Mouse (Mus musculus) midbrain, embryonic 15.5 days (tissue): ENCODE results near the gene Rgs7bp. TPM values are rescaled to one million over a fixed set of nuclear protein-coding genes. Genes with fewer than 3 reads are reported as not detected.

Experiments
- ATAC-seq: fragments of 200-750 bp; cut with Nextera tagmentation; replicated peaks from 2 replicates; pipeline ENCODE4 v1.8.0; 2017; ENCODE audit warnings: moderate TSS enrichment
- H3K27ac ChIP-seq: fragments of 300-500 bp; sonication (generic); 2 replicates; pipeline ENCODE4 v1.5.1; 2015; ENCODE audit warnings: mild to moderate bottlenecking, inconsistent platforms
- H3K27me3 ChIP-seq: fragments of 300-500 bp; sonication (generic); replicated peaks from 2 replicates; pipeline ENCODE4 v1.6.1; 2015; ENCODE audit warnings: inconsistent platforms
- H3K36me3 ChIP-seq: fragments of 300-500 bp; sonication (generic); replicated peaks from 2 replicates; pipeline ENCODE4 v1.6.1; 2015; ENCODE audit warnings: inconsistent platforms
- H3K4me1 ChIP-seq: fragments of 300-500 bp; sonication (generic); 2 replicates; pipeline ENCODE4 v1.6.1; 2015; ENCODE audit warnings: inconsistent platforms
- H3K4me2 ChIP-seq: fragments of 300-500 bp; sonication (generic); 2 replicates; pipeline ENCODE4 v1.6.1; 2015; ENCODE audit warnings: inconsistent platforms, mild to moderate bottlenecking, moderate library complexity
- H3K4me3 ChIP-seq: fragments of 300-500 bp; sonication (generic); 2 replicates; pipeline ENCODE4 v1.5.1; 2015; ENCODE audit warnings: mild to moderate bottlenecking, inconsistent platforms
- H3K9ac ChIP-seq: fragments of 300-500 bp; sonication (generic); 2 replicates; pipeline ENCODE4 v1.6.1; 2015; ENCODE audit warnings: mild to moderate bottlenecking, inconsistent platforms
- H3K9me3 ChIP-seq: fragments of 300-500 bp; sonication (generic); 2 replicates; pipeline ENCODE4 v1.6.1; 2016; ENCODE audit warnings: inconsistent platforms
- WGBS: fragments of 180-500 bp; shearing (Covaris S2); methylation state at CpG from one replicate; pipeline ENCODE4 v1.1.7; 2015; ENCODE audit warnings: mixed read lengths; 5-methylcytosine and 5-hydroxymethylcytosine counted together
- polyA plus RNA-seq: library from polyadenylated mRNA; unstranded; fragments of >200 nt; fragmentation: Nextera tagmentation; extraction: Ambion mirVana; gene quantifications from 2 replicates; pipeline ENCODE4 v1.2.1, GENCODE M21; 2015

Gene Rgs7bp
- 4.5 and 5.0 TPM in 2 replicates for polyA plus RNA-seq

DNA sequence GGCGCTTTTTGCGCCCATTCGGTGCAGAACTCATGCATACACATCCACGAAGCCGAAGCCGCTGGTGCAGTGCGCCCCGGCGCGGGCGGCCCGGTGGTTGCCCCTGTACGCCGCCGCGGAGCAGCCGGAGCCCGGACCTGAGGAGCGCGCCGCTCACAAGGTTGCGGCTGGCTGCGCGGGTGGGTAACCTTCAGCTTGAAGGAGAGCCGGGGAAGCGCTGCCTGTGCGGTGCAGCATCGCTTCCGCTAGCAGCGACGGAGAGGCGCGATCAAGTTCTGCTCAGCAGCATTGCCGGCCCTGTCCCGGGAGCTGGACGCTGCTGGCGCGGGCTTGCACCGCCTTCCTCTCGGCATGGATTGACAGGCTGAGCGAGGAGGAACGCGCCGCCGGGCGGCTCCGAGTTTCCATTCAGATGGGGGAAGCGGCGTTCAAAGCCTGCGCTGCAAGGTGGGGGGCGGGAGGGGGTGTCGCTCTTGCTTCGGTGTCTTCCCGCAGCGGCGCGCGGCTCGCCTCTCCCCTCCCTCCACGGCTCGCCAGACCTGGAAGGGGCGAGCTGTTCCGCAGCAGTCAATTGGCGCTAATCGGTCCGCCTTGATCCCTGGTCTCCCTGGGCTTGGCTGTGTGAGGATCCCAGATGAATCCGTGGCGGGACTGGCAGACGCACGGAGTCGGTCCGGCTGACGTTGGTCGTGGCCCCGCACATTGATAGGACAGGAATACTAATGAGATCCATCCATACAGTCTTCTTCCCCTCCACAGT is at the start of gene Rgs7bp:
Gene Rgs7bp (minus strand): TSS at position 750 of the 760 bp plus-strand sequence.
- peak; percentile 93 for ATAC-seq
- under 1% methylated on average over 73 of the region's 75 CpGs for WGBS
- H3K36me3 ChIP-seq: no peaks in the 10 kb centered on the region
- H3K4me2 ChIP-seq: peak within 1 kb of the TSS; percentile 85
- no peaks in the 10 kb centered on the region for H3K9me3 ChIP-seq
- peak within 1 kb of the TSS; percentile 51 for H3K4me3 ChIP-seq
- H3K27me3 ChIP-seq: 0 out of 2 replicates have a peak, but pooled peaks cover 5% of the 10 kb centered on the region
- H3K4me1 ChIP-seq: peaks cover 23% of the 10 kb centered on the region
- peak within 1 kb of the TSS; percentile 84 for H3K27ac ChIP-seq
- H3K9ac ChIP-seq: peak within 1 kb of the TSS; percentile 49

DNA sequence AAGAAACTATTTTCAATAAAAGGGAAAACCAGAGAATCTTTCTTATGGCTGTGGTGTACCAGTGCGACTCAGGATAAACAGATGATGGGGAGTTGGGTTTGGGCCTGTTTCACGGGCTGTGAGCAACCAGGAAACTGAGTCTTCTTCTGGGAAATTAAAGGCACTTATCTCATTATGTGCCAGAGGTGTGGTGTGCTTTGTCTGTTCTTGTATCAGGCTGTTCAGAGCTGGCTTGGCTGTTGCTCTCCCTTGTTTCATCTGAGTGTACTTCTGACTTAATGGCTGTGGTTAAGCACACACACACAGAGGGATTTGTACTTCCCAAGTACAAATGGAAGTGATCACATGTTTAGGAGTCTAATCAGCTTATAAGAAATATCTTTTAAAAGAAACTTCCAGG is 49.7 kb upstream of the Rgs7bp start:
- Histone ChIP-seq H3K36me3 (no peaks in the 10 kb centered on the region), H3K4me3 (no peak overlapping the region), H3K27me3 (no peaks in the 10 kb centered on the region), H3K9me3 (no peaks in the 10 kb centered on the region), H3K4me1 (no peaks in the 10 kb centered on the region), H3K4me2 (no peak overlapping the region), H3K9ac (no peak overlapping the region), H3K27ac (no peak overlapping the region)
- WGBS: 83% methylated on average over 2 of the region's 2 CpGs
- ATAC-seq: no peak

DNA sequence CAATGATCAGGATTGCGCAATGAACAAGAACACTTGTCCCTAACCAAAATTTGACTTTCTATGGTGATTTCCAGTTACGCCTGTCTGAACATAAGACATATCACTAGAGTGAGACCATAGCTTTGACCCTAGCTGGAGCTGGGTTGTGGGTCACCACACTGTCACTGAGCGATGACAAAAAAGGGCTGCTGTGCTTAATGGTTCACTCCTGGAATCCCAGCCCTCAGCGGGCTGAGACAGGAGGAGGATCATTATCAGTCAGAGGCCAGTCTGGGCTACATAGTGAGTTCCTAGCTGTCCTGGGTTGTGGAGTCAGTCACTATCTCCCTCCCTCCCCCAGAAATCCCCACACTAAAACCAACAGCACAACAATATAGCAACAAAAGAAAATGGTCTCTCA is 46.0 kb upstream of the Rgs7bp start:
- WGBS: 77% methylated on average over 4 of the region's 4 CpGs
- H3K4me1 ChIP-seq: no peaks in the 10 kb centered on the region

DNA sequence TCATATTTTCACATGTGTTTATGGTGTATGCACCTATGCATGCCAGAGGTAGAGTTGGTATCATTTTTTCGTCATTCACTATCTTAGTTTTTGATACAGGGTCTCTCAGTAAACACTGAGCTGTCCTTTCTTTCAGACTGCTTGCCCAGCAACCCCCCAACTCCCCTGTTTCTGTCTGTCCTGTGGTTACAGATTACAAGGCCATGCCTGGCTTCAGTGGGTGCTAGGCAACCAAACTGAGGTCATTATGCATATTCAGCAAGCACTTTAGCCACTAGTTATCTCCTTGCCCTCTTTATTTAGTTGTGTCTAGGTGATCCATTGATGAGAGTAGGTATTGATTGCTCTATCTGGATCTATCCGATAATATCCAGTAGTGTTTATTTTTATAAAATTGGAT is 41.6 kb upstream of the Rgs7bp start:
- no peak overlapping the region for H3K27ac ChIP-seq
- no peak overlapping the region for H3K4me2 ChIP-seq
- H3K9me3 ChIP-seq: no peaks in the 10 kb centered on the region
- 65% methylated on average over 2 of the region's 2 CpGs for WGBS
- no peak overlapping the region for H3K4me3 ChIP-seq
- no peaks in the 10 kb centered on the region for H3K27me3 ChIP-seq
- H3K4me1 ChIP-seq: no peaks in the 10 kb centered on the region
- no peak overlapping the region for H3K9ac ChIP-seq
- H3K36me3 ChIP-seq: no peaks in the 10 kb centered on the region
- ATAC-seq: no peak

More for the DNA sequence above, 46.0 kb upstream of the Rgs7bp start:
- ATAC-seq: no peak
- H3K27me3 ChIP-seq: no peaks in the 10 kb centered on the region
- no peaks in the 10 kb centered on the region for H3K9me3 ChIP-seq
- H3K27ac ChIP-seq: no peak overlapping the region
- no peaks in the 10 kb centered on the region for H3K36me3 ChIP-seq
- no peak overlapping the region for H3K4me3 ChIP-seq
- no peak overlapping the region for H3K9ac ChIP-seq
- no peak overlapping the region for H3K4me2 ChIP-seq

DNA sequence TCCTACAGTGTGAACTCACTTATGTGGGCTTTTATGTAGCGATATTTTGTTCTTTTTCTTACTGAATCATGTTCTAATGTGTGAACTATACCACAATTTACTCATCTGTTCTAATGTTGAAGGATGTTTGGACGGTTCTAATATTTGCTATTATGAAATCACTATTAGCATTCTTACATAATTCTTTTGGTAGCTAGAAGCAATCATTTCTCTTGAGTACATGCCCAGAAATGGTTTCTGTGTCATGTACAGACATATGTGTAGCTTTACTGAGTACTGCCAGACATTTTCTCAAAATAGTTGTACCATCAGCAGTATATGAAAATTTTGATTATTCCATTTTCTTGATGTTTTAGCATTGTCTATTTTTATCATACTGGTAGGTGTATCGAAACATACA is 34.5 kb upstream of the Rgs7bp start:
- H3K4me3 ChIP-seq: no peak overlapping the region
- no peaks in the 10 kb centered on the region for H3K9me3 ChIP-seq
- H3K27me3 ChIP-seq: no peaks in the 10 kb centered on the region
- no peak overlapping the region for H3K4me2 ChIP-seq
- no peaks in the 10 kb centered on the region for H3K36me3 ChIP-seq
- H3K4me1 ChIP-seq: no peaks in the 10 kb centered on the region
- 90% methylated on average over 3 of the region's 3 CpGs for WGBS
- no peak overlapping the region for H3K27ac ChIP-seq
- H3K9ac ChIP-seq: no peak overlapping the region
- ATAC-seq: no peak

DNA sequence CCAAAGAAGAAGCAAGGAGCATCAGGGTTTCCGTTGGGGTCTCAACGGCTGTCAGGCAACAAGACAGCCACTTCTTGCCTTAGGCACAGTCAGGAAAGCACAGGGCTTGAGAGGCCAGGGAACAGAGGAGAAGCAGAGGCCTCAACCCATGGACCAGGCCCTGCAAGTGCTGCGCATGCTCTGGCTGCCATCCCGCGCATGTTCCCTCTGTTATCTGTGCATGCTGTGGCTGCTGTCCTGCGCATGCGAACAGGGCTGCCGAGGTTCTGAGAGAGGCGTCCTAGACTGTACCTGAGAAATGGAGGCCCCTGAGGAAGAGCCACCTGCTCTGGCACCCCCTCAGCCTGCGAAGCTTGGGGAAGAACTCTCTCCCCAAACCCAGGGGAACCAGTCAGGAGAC is 27.1 kb upstream of the Rgs7bp start, which contains the start of gene 4933425L06Rik:
Gene 4933425L06Rik (plus strand): TSS at position 261 of the 400 bp plus-strand sequence.
- ATAC-seq: no peak
- Histone ChIP-seq H3K9ac (no peak within 1 kb of the TSS), H3K36me3 (no peaks in the 10 kb centered on the region), H3K4me2 (no peak within 1 kb of the TSS), H3K9me3 (no peaks in the 10 kb centered on the region), H3K4me1 (no peaks in the 10 kb centered on the region), H3K27me3 (no peaks in the 10 kb centered on the region), H3K27ac (no peak within 1 kb of the TSS), H3K4me3 (no peak within 1 kb of the TSS)
- 90% methylated on average over 10 of the region's 10 CpGs for WGBS

DNA sequence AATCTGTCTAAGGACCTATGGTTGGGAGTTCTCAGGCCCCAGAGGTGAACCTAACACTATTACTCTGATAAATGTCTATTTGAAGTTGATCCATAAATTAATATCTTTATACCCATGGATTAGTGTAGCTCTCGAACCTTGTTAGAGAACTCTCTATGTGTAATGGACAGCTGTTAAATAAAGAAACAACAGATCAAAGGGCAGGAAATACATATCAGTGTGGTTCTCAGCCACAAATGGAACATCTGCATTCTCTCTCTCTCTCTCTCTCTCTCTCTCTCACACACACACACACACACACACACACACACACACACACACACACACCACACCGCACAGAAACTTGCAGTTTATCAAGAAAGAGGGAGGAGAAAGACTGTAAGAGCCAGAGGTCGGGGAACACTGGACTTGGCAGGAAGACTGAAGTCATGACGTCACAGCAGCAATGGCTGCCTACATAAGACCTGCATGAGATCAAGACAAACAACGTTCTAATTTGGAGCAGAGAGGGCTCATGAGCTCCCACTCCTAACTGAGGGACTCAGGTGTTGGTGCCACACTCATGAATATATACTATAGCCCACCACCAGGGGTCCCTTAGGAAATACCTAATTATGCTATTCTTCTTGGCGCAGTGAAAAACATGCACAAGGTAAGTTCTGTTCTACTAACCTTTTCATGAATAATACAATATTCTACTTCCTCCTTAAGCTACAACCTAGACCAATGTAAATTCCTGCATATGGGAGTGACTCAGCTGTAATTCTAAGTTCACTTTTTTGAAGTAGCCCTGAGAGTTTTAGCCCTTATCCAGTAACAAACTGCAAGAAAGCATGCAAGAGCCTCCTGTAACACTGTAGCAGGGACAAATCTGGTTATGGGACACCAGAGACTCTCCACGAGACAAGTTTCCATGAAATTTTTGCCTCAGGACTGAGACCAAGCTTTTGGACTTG is 12.4 kb upstream of the Rgs7bp start:
- no peaks in the 10 kb centered on the region for H3K36me3 ChIP-seq
- WGBS: 80% methylated on average over 7 of the region's 7 CpGs
- no peaks in the 10 kb centered on the region for H3K4me1 ChIP-seq
- no peaks in the 10 kb centered on the region for H3K9me3 ChIP-seq
- no peak for ATAC-seq
- no peak overlapping the region for H3K4me2 ChIP-seq
- no peaks in the 10 kb centered on the region for H3K27me3 ChIP-seq
- no peak overlapping the region for H3K4me3 ChIP-seq
- no peak overlapping the region for H3K27ac ChIP-seq
- no peak overlapping the region for H3K9ac ChIP-seq

DNA sequence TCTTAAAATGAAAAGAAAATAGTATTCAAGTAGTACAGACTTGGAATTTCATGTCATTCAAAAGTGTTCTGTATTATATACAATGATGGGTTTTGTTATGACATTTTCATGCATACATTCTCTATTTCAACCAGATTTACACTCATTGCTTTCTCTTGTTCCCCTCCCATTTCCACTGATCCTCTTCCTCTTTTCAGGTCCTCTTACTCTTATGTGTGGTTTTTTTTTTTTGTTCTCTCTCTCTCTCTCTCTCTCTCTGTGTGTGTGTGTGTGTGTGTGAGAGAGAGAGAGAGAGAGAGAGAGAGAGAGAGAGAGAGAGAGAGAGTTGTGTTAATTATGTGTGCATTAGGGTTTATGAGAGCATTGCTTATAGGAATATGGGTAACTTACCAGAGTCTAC is 11.4 kb upstream of the Rgs7bp start:
- H3K9me3 ChIP-seq: no peaks in the 10 kb centered on the region
- no peak overlapping the region for H3K9ac ChIP-seq
- H3K4me1 ChIP-seq: no peaks in the 10 kb centered on the region
- H3K36me3 ChIP-seq: no peaks in the 10 kb centered on the region
- no peak overlapping the region for H3K4me3 ChIP-seq
- H3K4me2 ChIP-seq: no peak overlapping the region
- ATAC-seq: no peak
- no peak overlapping the region for H3K27ac ChIP-seq
- no peaks in the 10 kb centered on the region for H3K27me3 ChIP-seq

DNA sequence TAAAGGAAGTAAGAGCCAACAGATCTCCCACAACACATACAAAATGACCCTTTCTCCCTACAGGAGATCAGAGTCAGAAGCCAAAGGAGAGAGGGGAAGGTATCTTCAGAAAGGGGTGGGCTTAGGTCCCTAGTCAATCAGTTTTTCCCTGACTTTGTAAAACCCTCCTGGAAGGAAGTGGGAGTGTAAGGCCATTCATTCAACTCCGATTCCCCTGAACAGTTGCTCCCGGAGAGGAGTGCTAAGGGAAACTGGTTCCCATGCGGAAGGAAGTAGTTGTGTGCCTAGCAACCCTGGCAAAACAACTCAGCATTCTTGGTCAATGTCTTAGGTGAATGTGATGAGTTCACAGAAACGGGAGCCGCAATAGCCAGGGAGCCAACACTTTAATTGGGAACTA is 644 bp upstream of the Rgs7bp start:
- no peak for ATAC-seq
- peak overlapping the region; percentile 51 for H3K4me3 ChIP-seq
- H3K9ac ChIP-seq: peak overlapping the region; percentile 49; the same call in 1 of the 2 replicates
- no peaks in the 10 kb centered on the region for H3K36me3 ChIP-seq
- peak overlapping the region; percentile 85 for H3K4me2 ChIP-seq
- 18% methylated on average over 5 of the region's 5 CpGs for WGBS
- H3K9me3 ChIP-seq: no peaks in the 10 kb centered on the region
- peaks cover 23% of the 10 kb centered on the region for H3K4me1 ChIP-seq
- 0 out of 2 replicates have a peak, but pooled peaks cover 5% of the 10 kb centered on the region for H3K27me3 ChIP-seq
- peak overlapping the region; percentile 84; the same call in 1 of the 2 replicates for H3K27ac ChIP-seq

DNA sequence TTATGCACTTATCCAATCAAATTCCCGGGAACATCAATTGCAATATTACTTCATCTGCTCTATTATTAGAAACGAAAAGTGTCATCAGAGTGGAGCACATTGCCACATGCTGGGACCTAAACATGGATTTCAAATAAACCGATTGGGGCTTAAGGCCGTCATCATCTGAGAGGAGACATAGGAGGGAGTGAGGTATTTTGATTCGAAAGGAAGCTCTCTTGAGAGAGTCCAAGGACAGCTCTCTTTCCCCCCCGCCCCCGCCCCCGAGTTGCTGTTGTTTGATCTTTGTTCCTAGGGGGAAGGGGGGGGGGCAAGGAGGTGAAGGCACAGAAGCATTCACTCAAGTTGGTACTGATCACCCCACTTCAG is 195 bp upstream of the Rgs7bp start:
- peak overlapping the region; percentile 85 for H3K4me2 ChIP-seq
- 0 out of 2 replicates have a peak, but pooled peaks cover 5% of the 10 kb centered on the region for H3K27me3 ChIP-seq
- H3K4me1 ChIP-seq: peaks cover 23% of the 10 kb centered on the region
- H3K9me3 ChIP-seq: no peaks in the 10 kb centered on the region
- peak overlapping the region; percentile 51 for H3K4me3 ChIP-seq
- peak; percentile 66 for ATAC-seq
- under 1% methylated on average over 8 of the region's 8 CpGs for WGBS
- peak overlapping the region; percentile 84 for H3K27ac ChIP-seq
- no peaks in the 10 kb centered on the region for H3K36me3 ChIP-seq
- H3K9ac ChIP-seq: peak overlapping the region; percentile 49

DNA sequence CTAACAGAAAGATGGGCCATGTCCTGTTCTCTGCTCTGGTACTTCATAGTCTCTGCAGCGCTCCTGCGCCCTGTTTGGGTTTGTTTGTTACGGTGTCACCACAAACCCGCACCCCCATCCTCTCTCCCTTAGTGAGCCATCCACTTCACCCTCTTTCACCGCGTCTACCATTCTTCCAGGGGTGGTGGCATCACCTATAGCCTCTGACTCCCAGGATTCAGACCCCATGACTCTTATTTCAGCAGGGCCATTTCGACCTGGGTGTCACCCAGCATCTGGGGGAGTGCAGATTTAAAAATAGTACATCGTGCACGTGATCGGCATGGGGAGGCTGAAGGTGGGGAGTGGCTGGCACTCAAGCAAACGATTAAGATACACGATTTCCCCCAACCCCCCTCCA is 1.1 kb downstream of the Rgs7bp start:
- peaks cover 23% of the 10 kb centered on the region for H3K4me1 ChIP-seq
- peak overlapping the region; percentile 51 for H3K4me3 ChIP-seq
- H3K27ac ChIP-seq: peak overlapping the region; percentile 84
- WGBS: 2% methylated on average over 12 of the region's 12 CpGs
- H3K36me3 ChIP-seq: no peaks in the 10 kb centered on the region
- ATAC-seq: peak; percentile 21
- peak overlapping the region; percentile 49 for H3K9ac ChIP-seq
- H3K4me2 ChIP-seq: peak overlapping the region; percentile 85
- no peaks in the 10 kb centered on the region for H3K9me3 ChIP-seq
- H3K27me3 ChIP-seq: 0 out of 2 replicates have a peak, but pooled peaks cover 5% of the 10 kb centered on the region

DNA sequence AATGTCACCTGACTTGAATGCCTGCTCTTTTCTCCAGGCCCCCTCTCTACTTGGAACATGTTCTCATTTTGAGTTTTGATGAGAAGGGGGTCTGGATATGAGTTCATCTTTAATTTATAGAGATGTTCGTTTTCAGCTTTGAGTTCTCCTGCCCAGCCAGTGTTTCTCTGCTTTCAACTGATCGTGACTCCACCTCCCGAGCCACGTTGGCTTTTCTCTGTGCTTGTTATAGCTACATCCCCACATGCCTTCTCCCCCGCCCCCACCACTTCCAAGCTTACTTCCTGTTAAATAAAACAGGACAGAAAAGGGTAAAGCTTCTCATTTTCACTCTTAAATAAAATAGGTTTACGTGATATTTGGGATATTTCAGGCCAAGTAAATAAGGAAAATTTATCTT is 3.3 kb downstream of the Rgs7bp start:
- H3K9me3 ChIP-seq: no peaks in the 10 kb centered on the region
- no peak overlapping the region for H3K27ac ChIP-seq
- H3K4me3 ChIP-seq: no peak overlapping the region
- H3K9ac ChIP-seq: no peak overlapping the region
- 46% methylated on average over 6 of the region's 6 CpGs for WGBS
- no peak overlapping the region for H3K4me2 ChIP-seq
- H3K4me1 ChIP-seq: peaks cover 23% of the 10 kb centered on the region
- no peaks in the 10 kb centered on the region for H3K36me3 ChIP-seq
- no peak for ATAC-seq
- 0 out of 2 replicates have a peak, but pooled peaks cover 3% of the 10 kb centered on the region for H3K27me3 ChIP-seq
